Mouse (Mus musculus): Measurements from ENCODE around the gene Pcnx3. TPM values are rescaled to one million over a fixed set of nuclear protein-coding genes. Genes with fewer than 3 reads are reported as not detected.

The Pcnx3 gene
- total RNA-seq (2017): 58.3 and 60.2 TPM in 2 replicates

- ATAC-seq (ENCODE audit: extremely low read depth, insufficient number of reproducible peaks, low FRiP score, poor library complexity, severe bottlenecking): peak; percentile 71
Measured at GRCm38 (mm10) chr19:5688200-5689087, at the start of gene Pcnx3, which contains the start of gene Map3k11. Gene Pcnx3, minus strand, starts transcription at chr19:5688908. Gene Map3k11, plus strand, starts transcription at chr19:5688742.

DNA sequence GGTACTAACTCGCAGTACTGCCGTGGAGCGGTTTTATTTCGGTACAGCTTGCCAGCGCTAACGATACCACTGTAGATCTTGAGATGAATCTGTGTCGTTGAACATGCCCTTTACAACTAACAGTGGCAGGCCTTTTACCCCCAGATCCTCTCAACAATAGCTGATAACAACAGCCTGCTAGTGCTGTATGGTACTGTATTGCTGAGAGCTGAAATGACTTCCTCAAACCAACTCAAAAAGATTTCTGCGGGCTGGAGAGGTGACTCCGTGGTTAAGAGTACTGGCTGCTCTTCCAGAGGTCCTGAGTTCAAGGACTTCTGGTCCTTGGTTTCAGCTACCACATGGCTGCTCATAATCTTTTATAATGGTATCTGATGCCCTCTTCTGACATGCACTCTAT is 45.6 kb upstream of the Pcnx3 start:
- no peak for ATAC-seq (ENCODE audit: extremely low read depth, insufficient number of reproducible peaks, low FRiP score, poor library complexity, severe bottlenecking)

GRCm38 (mm10) chr19:5731264-5731978 is 42.7 kb upstream of the Pcnx3 start:
- ATAC-seq (ENCODE audit: extremely low read depth, insufficient number of reproducible peaks, low FRiP score, poor library complexity, severe bottlenecking): peak; percentile 79

DNA sequence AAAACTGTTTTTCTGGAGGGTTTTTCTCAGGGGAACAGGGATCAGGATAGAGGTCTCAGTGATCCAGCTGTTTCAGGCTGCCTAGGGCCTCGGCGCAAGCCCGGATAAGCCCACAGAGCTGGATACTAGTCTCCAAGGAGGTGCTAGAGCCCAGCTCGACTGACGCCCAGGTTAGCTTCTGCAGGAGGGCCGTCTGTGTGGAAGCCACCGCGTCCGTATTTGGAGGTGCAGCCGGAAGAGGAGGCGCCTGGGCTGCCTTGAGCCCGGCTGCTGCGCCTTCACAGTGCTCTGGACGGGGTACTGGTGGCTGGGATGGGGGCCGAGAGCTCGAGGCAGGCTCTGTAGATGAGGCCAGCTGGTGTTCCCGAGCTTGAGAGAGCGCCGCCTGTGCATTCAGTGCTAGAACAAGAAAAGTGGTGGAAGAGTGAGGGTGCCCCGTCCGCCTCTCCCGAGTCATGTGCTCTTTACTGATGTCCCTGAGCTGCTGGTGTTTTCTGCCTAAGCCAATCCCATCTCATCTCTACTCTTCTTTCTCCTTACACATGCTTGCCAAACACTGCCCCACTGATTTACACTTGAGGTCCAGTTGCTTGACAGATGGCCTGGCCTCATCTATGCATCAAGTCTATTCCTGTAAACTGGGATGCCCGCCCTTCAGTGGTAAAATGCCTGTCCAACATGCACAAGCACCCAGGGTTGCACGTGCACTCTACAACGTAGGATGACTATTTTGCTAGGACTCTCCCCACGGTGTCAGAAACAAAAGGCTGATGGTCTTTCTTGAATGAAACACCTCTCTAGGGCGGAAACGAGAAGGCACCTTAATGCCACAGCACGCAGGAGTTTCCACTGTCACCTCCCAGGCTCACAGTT is 41.8 kb upstream of the Pcnx3 start:
- ATAC-seq (ENCODE audit: extremely low read depth, insufficient number of reproducible peaks, low FRiP score, poor library complexity, severe bottlenecking): no peak

GRCm38 (mm10) chr19:5729444-5729815 is 40.7 kb upstream of the Pcnx3 start, which contains the start of gene Fam89b:
Gene Fam89b, minus strand, starts transcription at chr19:5729653.
- peak; percentile 45 for ATAC-seq (ENCODE audit: extremely low read depth, insufficient number of reproducible peaks, low FRiP score, poor library complexity, severe bottlenecking)

DNA sequence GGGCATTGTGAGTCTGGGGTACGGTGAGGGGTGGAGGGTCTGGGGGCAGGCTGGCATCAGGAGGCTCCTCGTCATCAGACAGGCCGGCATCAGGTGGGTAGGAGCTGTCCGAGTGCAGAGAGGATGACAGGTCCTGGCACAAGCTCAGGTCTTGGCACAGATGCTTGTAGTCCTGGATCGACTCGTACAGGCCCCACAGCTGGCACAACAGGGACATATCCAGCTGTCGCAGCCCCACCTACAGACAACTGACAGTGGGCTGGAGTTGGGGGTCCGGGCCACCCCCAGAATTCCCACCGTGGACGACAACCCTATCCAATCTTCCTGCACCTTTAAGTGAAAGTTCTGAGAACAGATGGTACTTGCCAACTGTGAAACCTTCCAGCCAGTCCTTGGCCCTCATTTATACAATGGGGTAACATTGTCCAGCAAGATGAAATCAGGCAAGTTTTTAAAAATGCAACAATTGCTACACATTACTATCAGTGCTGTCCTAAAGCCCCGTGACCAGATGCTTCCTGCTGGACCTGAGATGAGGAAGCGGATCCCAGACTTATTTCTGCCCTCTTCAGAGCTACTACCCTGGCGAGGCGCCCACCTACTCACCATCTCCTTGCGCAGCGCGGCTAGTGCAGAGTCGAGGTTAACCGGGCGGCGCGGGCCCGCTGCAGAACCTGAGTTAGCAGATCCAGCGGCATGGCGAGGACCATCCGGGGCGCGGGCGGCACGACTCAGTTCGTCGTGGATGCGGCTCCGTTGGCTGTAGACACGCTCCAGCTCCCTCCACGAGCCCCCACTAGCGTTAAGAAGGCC is 40.1 kb upstream of the Pcnx3 start:
- ATAC-seq (ENCODE audit: extremely low read depth, insufficient number of reproducible peaks, low FRiP score, poor library complexity, severe bottlenecking): no peak

DNA sequence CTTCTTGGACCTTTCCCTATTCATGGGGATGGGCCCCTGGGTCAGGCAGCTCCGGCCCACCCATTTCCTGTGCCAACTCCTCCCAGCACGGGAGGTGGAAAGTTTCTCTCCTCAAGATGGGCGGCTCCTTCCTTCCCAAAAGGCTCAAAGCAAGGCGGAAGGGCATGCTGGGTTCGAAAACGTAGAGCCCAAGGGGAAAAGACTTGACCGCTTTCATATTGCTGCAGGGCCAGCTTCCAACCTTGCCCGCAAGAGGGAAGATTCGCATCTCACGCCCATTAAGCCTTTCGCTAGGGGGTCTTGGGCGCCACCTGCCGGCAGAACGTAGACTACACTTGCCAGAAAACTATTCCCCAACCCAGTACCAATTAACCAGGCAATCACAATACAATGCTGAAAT is 39.0 kb upstream of the Pcnx3 start:
- ATAC-seq (ENCODE audit: extremely low read depth, insufficient number of reproducible peaks, low FRiP score, poor library complexity, severe bottlenecking): peak; percentile 37

- ATAC-seq (ENCODE audit: extremely low read depth, insufficient number of reproducible peaks, low FRiP score, poor library complexity, severe bottlenecking): no peak
Measured at GRCm38 (mm10) chr19:5726961-5727578, 38.4 kb upstream of the Pcnx3 start.

- no peak for ATAC-seq (ENCODE audit: extremely low read depth, insufficient number of reproducible peaks, low FRiP score, poor library complexity, severe bottlenecking)
Measured at GRCm38 (mm10) chr19:5725767-5726515, 37.2 kb upstream of the Pcnx3 start, which contains the start of gene Ehbp1l1. Gene Ehbp1l1, minus strand, starts transcription at chr19:5726317.

DNA sequence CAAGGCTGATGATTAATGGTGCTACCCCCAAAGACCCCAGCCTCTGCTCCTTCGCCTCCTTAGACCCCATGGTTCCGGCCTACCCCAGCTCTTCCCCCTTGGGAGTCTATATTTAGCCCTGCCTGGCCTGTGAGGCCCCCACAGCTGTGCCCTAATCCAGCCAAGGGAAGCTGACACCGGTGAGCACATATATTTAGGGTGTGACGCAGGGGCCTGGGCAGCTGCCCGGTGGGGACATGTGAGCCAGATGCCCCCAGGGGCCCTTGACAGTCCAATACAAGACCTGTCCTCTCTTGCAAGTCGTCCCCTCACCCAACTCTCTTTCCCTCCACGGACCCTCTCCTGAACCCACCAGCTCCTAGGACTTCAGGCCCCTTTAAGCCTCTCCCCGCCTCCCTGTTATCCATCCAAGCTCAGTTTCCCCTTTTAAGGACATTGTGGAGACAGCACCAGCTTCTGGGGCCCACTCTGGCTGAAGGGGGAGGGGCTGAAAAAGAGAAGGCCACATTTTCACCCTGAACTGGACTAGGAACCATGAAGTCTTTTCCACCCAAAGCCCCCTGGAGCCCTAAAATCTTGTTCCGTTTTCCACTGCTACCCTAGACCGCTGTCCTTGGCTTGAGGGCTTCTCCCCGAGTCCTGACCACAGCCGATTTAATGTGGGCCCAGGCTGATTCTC is 36.5 kb upstream of the Pcnx3 start:
- ATAC-seq (ENCODE audit: extremely low read depth, insufficient number of reproducible peaks, low FRiP score, poor library complexity, severe bottlenecking): no peak

DNA sequence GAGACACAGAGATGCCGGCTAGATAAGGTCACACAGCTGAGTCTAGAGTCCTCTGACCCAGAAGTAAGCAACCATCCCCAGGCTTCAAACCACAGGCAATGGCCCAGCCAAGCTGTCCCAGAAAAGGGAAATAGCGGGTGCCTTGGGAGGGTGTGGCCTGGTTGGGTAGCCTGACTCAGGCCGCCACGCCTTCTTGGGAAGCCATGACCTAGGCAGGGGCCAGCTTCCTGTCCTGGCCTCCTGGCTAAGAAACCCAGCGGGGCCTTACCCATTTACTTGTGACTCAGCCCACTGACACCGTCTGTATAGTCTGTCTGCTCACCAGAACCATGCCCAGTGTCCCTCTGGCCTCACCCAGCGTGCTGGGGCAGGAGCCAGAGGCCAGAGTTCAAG is 35.8 kb upstream of the Pcnx3 start:
- ATAC-seq (ENCODE audit: extremely low read depth, insufficient number of reproducible peaks, low FRiP score, poor library complexity, severe bottlenecking): peak; percentile 72

- ATAC-seq (ENCODE audit: extremely low read depth, insufficient number of reproducible peaks, low FRiP score, poor library complexity, severe bottlenecking): no peak
Measured at GRCm38 (mm10) chr19:5723934-5724548, 35.3 kb upstream of the Pcnx3 start.

DNA sequence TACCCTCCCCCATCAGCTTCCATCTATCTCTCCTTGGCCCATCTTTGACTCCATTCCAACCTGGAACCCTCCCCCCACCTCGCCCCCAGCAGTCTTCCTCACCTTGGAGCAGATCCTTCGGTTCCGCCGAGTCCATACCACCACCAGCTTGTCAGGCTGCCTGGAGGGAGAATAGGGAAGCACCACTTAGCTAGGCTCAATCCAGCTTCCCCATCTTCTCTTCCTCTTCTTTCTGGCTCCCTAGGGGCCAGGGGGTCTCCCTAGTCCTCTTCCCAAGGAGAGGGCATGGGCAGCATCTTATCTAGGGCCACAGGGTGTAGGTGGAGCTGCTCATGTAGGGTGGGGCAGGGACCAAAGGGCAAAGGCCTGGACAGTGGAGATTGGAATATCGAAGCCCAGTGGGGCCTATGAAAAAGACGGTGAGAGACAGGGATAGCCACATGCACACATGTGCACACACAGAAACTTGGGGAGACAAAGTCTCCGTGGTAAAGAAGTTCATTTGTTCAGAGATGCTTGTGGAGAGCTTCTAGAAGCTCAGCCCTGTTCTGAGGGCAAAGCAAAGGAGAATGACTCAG is 34.2 kb upstream of the Pcnx3 start:
- ATAC-seq (ENCODE audit: extremely low read depth, insufficient number of reproducible peaks, low FRiP score, poor library complexity, severe bottlenecking): no peak

GRCm38 (mm10) chr19:5721233-5721632 is 32.5 kb upstream of the Pcnx3 start:
- no peak for ATAC-seq (ENCODE audit: extremely low read depth, insufficient number of reproducible peaks, low FRiP score, poor library complexity, severe bottlenecking)

GRCm38 (mm10) chr19:5716955-5717354 is 28.2 kb upstream of the Pcnx3 start:
- no peak for ATAC-seq (ENCODE audit: extremely low read depth, insufficient number of reproducible peaks, low FRiP score, poor library complexity, severe bottlenecking)
